Mouse (Mus musculus) left cerebral cortex, adult 8-10 months (tissue): ENCODE data around the gene Rhoj. TPM values are rescaled to one million over a fixed set of nuclear protein-coding genes. Genes with fewer than 3 reads are reported as not detected.

ENCODE experiments used
- DNase-seq, 2 experiments: peaks; one replicate each; pipeline ENCODE4 v3.0.0; 2022; ENCODE audit warnings: low spot score in 2 of 2
- total RNA-seq, 4 experiments: library from RNA; stranded (reverse); gene quantifications; 2 replicates each; pipeline ENCODE4 v1.2.4; 2022

The Rhoj gene
- total RNA-seq = 1 to 10 TPM; 3.5 to 5.2 (median 4.0) TPM

GRCm38 (mm10) chr12:75307961-75308951 lies at the start of gene Rhoj:
Gene Rhoj, plus strand, starts transcription at chr12:75308322.
- DNase-seq = peak; percentile 23 to 37

GRCm38 (mm10) chr12:75271726-75272125 lies 36.4 kb upstream of the Rhoj start:
- no peak for DNase-seq

- no peak for DNase-seq
These were observed 32.4 kb upstream of the Rhoj start for GRCm38 (mm10) chr12:75275730-75276129.

GRCm38 (mm10) chr12:75277425-75277824 lies 30.7 kb upstream of the Rhoj start:
- no peak for DNase-seq

- DNase-seq = no peak
These were observed 27.6 kb upstream of the Rhoj start for GRCm38 (mm10) chr12:75280502-75280901.

GRCm38 (mm10) chr12:75283226-75283625 lies 24.9 kb upstream of the Rhoj start:
- no peak for DNase-seq

DNA sequence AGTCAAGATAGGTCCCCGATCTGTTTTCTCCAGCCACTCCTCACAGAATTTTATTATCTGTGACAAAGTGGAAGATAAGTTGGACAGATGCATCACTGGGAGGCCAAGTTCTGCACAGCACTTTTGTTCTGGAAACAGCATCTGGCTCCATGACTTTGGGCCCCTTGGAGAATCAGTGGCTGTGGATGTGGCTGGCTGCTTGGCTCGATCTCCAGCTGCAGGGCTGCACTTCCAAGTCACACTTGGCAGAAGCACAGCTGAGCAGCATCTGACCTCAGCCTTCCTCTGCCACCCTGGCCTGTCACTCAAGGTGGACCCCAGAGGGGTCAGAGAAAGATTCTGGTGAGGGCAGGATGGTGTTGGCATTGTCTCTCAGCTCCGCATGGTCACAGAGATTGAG lies 22.0 kb upstream of the Rhoj start:
- DNase-seq = no peak

DNA sequence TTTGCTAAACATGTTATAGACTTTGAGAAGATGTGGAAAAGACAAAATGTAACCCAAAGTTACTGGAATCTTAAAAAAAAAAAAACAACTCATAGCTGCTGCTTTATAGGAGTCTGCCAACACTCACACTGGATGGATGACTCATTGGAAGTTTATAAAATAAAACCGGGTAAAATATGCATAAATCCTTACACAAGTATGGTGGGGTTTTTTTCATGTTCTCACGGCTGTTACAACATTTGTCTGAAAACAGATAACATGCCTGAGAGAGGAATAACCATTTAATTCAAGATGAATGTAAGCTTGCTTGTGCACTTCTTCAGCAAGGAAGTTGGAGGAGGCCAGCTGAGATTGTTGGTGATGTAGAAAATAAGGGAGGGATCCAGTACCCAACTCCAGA lies 17.6 kb upstream of the Rhoj start:
- no peak for DNase-seq

DNA sequence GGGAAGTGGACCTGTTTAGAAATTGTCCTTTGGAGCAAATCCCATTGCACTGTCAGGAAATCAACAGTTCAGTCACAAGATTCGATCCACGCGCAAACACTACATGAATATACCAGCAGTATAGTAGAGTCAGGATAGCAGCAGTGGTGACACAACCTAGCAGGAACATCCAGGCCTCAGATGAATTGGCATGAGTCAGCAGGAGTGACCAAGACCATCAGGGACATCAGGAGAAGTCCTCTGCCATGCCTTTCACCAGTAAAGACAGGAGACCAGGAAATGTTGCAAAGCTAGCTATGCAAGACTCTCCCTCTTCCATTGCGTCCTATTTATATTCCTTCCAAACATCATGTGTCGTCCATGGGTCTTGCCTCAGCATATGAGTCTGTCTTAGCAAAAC lies 16.6 kb upstream of the Rhoj start:
- DNase-seq = no peak

DNA sequence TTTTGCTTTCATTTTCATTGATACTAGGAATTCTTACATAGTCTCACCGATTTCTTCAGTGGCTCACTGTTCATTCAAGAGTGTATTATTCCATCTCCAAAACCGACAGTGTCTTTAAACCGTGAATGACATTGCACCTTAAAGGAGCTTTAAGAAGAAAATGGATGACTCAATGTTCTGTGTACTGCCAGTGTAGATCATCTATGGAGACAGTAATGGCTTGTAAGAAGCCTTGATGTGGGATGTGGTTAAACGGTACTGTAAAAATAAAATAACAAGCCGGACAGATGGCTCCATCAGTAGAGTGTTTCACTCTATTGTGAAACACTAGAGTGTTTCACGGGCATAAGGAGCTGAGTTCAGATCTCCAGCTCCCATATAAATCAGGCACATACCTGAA lies 15.2 kb upstream of the Rhoj start:
- DNase-seq = no peak

- DNase-seq = no peak
These were observed 8.3 kb upstream of the Rhoj start for GRCm38 (mm10) chr12:75299865-75300264.

DNA sequence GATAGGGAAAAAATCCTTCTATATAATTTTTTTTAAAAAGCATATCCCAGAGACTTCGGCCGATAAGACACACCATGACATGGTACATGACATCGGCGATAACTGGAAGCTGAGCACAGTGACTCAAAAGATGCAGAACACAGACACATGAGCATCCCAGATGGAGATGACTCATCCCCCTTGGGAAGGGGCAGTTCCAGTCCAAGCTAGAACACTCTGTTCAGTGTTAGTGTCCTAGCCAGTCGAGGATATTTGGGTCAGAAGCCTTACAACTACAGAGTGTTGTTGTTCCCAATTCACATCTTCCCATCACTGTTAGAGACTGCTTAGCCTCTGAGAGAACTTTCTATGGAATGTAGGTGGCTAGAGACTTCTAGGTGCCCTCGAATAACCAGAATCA lies 4.0 kb upstream of the Rhoj start:
- DNase-seq = no peak

DNA sequence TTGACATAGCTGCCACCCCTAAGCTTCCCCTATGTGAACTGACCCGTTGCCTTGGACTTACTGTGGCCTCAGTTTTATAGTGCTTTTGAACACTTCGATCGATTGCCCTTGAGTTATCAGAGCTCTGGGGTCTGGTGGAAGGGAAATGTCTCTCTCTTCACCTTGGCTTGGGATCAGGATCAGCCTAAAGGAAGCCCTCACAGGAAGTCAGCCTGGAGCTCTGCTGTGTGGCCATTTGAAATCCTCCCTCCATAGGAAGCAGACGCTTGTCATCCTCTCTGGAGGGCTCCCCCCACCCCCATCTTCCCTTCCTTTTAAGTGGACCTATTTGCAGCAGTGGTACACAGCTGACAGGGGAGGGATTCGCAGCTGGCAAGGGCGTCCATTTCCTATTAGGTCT lies 1.6 kb downstream of the Rhoj start:
- DNase-seq = no peak

DNA sequence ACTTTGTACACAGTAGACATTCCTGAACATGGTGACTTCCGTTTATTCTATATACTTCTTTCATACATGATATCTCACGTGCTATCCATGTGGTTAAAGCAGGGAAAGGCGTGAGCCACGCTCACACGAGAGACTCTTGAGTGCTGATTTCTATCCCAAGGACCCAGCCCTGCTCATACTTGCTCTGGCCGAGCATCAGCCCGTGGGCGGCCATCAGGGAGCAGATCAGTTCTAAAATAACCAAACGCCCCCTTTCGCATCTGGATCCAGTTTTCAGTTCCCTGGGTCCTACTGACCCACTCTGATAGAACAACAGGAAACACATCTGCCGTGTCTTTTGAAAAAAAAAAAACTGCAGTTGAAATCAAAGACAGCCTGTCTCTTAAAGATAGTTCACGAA lies 2.6 kb downstream of the Rhoj start:
- DNase-seq = no peak

DNA sequence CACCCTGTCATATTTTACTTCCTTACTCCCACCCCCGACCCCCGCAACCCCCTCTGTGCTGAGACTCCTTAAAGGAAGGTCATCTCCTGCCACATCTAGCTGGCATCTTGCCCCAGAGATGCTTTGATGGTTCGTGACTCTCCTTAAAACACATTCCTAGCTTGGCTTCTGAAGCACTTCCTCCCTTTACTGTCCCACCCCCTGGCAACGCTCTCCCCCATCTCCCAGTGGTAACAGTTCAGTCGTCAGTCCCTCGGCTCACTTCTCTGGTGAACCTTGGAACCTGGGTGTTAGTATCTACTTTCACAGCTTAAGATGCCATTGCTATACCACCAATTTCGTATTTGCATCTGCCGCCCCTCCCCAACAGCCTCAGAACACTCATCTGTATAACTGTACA lies 3.8 kb downstream of the Rhoj start:
- no peak for DNase-seq

GRCm38 (mm10) chr12:75313992-75314391 lies 5.9 kb downstream of the Rhoj start:
- DNase-seq = no peak

DNA sequence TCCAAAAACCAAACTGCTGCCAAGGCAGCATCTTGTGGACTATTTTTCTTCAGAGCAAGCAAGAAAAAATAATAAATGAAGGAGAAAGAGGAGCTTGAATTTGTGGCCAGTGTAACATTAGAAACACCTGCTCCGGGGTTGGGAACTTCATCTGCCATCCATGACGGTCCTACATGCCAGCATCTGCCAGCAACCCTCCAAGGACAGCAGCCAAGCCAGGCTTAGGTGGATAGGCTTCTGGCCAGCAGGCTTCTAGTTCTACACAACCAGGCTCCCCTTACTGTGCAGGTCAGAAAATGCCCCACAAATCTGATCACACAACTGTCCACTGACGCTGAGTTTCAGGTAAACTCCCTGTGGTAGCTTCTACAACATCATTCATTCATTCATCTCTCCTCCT lies 7.7 kb downstream of the Rhoj start:
- no peak for DNase-seq

DNA sequence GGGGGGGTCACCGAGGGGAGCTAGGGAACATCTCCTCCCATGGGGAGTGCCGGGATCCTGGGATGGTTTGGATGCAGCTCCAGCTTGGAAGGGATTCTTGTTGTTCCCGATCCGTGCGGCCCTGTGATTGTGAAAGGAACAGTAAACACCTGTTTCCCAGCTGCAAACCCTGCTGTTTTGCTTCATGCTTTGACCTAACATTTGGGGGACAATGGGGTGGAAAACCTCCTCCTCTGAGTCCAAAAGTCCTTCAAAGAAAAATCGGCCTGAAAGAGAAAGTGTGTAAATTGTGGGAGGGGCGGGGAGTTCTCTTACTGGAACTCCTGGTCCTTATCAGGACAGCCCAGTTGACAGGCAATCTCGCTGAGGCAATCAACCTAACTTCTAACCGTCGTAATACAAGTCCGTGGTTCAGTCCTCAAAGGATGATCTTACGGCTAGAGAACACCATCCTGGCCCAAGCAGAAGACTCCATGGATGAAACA lies 12.4 kb downstream of the Rhoj start:
- DNase-seq = no peak

GRCm38 (mm10) chr12:75321189-75321588 lies 13.1 kb downstream of the Rhoj start:
- DNase-seq = no peak

DNA sequence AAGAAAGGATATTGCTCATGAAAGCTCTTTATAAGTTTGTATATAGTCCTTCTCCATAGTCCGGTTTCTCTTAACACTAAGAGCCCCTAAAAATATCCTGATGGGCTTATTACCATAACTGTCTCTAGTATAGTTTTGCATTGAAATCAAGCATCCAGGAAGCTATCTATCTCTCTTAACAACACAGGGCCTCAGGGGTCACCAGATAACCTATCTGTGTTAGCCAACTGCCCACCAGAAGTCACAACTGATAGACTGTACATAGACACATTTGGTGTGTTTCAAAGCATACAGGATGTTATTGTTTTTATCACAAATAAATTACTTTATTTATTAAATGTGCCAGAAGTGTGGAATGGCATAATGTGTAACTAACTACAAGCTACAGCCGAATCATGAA lies 21.1 kb downstream of the Rhoj start:
- DNase-seq = no peak

- DNase-seq = no peak
These were observed 31.8 kb downstream of the Rhoj start for GRCm38 (mm10) chr12:75339894-75340293.

GRCm38 (mm10) chr12:75340331-75340730 lies 32.2 kb downstream of the Rhoj start:
- no peak for DNase-seq

DNA sequence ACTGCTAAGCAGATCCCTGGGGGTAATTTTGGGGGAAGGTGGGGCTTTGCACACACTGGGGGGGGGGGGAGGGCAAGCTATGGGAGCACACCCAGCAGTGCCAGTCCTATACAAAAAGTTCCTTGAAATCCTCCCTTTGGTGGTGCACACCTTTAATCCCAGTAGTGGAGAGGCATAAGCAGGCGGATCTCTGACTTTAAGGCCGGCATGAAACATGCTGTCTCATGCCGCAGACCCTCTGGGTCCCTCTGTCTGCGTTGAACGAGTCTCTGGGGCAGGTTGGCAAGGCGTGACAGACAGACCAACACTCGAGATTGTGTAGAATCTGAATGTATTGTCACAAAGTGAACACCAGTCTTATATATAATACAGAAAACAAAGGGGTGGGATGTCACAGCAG lies 40.4 kb downstream of the Rhoj start:
- DNase-seq = no peak
